Mouse (Mus musculus): ENCODE measurements around the gene Kif1c.

The Kif1c gene

GRCm38 (mm10) chr11:70699722-70700556 lies at the start of gene Kif1c, which contains the start of gene Inca1:
Kif1c (plus strand) TSS chr11:70700548.
Inca1 (minus strand) TSS chr11:70700155.
- DNase-seq: peak; percentile 96

GRCm38 (mm10) chr11:70651391-70651790 lies 49.0 kb upstream of the Kif1c start:
- no peak for DNase-seq

GRCm38 (mm10) chr11:70652029-70652883 lies 48.1 kb upstream of the Kif1c start:
- DNase-seq: no peak

- DNase-seq: no peak
Observed at GRCm38 (mm10) chr11:70652884-70653344, 47.4 kb upstream of the Kif1c start.

- DNase-seq: peak; percentile 65
Observed at GRCm38 (mm10) chr11:70653345-70654197, 46.8 kb upstream of the Kif1c start.

GRCm38 (mm10) chr11:70654198-70654922 lies 46.0 kb upstream of the Kif1c start, which contains the start of gene Pfn1:
Pfn1 (minus strand) TSS chr11:70654644.
- DNase-seq: peak; percentile 65

GRCm38 (mm10) chr11:70654923-70655570 lies 45.3 kb upstream of the Kif1c start:
- DNase-seq: peak; percentile 78

GRCm38 (mm10) chr11:70655571-70656455 lies 44.5 kb upstream of the Kif1c start:
- DNase-seq: peak; percentile 58

- DNase-seq: no peak
Observed at GRCm38 (mm10) chr11:70656456-70656927, 43.9 kb upstream of the Kif1c start.

- no peak for DNase-seq
Observed at GRCm38 (mm10) chr11:70656964-70657363, 43.4 kb upstream of the Kif1c start, which contains the start of gene Eno3. Eno3 (plus strand) TSS chr11:70657202.

- no peak for DNase-seq
Observed at GRCm38 (mm10) chr11:70657573-70657972, 42.8 kb upstream of the Kif1c start.

GRCm38 (mm10) chr11:70657991-70658390 lies 42.4 kb upstream of the Kif1c start:
- no peak for DNase-seq

- DNase-seq: no peak
Observed at GRCm38 (mm10) chr11:70658521-70658920, 41.8 kb upstream of the Kif1c start.

- DNase-seq: no peak
Observed at GRCm38 (mm10) chr11:70658942-70659341, 41.4 kb upstream of the Kif1c start.

- DNase-seq: no peak
Observed at GRCm38 (mm10) chr11:70660571-70660970, 39.8 kb upstream of the Kif1c start.

- DNase-seq: no peak
Observed at GRCm38 (mm10) chr11:70663101-70663500, 37.2 kb upstream of the Kif1c start.

GRCm38 (mm10) chr11:70663957-70664356 lies 36.4 kb upstream of the Kif1c start:
- no peak for DNase-seq

- DNase-seq: no peak
Observed at GRCm38 (mm10) chr11:70664741-70665140, 35.6 kb upstream of the Kif1c start.

- DNase-seq: no peak
Observed at GRCm38 (mm10) chr11:70666687-70667086, 33.7 kb upstream of the Kif1c start.

Measured in kidney, adult 9 months (tissue).